Mouse (Mus musculus) forebrain, embryonic 14.5 days (tissue): ENCODE data around the gene Sult5a1. TPM values are rescaled to one million over a fixed set of nuclear protein-coding genes. Genes with fewer than 3 reads are reported as not detected.

Source experiments
- ATAC-seq: fragments of 200-750 bp; cut with Nextera tagmentation; 2 replicates; pipeline ENCODE4 v1.8.0; 2017; ENCODE audit warnings: mild to moderate bottlenecking, moderate library complexity
- DNase-seq: peaks from one replicate; pipeline ENCODE4 v3.0.0-alpha.2; 2015; ENCODE audit warnings: low spot score
- H3K27ac ChIP-seq: fragments of 300-500 bp; sonication (generic); 2 replicates; pipeline ENCODE4 v1.5.1; 2014; ENCODE audit warnings: low read depth, mild to moderate bottlenecking, control low read depth, low read length, moderate library complexity
- H3K27me3 ChIP-seq: fragments of 300-500 bp; sonication (generic); replicated peaks from 2 replicates; pipeline ENCODE4 v1.6.1; 2014; ENCODE audit warnings: low read length, control low read depth, mixed read lengths; ENCODE audit not compliant: control insufficient read depth, insufficient read depth
- H3K36me3 ChIP-seq: fragments of 300-500 bp; sonication (generic); 2 replicates; pipeline ENCODE4 v1.6.1; 2014; ENCODE audit warnings: low read length, control low read depth; ENCODE audit not compliant: control insufficient read depth, insufficient read depth
- H3K4me1 ChIP-seq: fragments of 300-500 bp; sonication (generic); 2 replicates; pipeline ENCODE4 v1.6.1; 2014; ENCODE audit warnings: antibody characterized with exemption, low read length, control low read depth; ENCODE audit not compliant: control insufficient read depth, insufficient read depth
- H3K4me2 ChIP-seq: fragments of 300-500 bp; sonication (generic); 2 replicates; pipeline ENCODE4 v1.6.1; 2014; ENCODE audit warnings: mild to moderate bottlenecking, control low read depth, low read length
- H3K4me3 ChIP-seq: fragments of 300-500 bp; sonication (generic); 2 replicates; pipeline ENCODE4 v1.5.1; 2014; ENCODE audit warnings: low read depth, low read length, control low read depth
- H3K9ac ChIP-seq: fragments of 300-500 bp; sonication (generic); 2 replicates; pipeline ENCODE4 v1.6.1; 2014; ENCODE audit warnings: mild to moderate bottlenecking, low read length, control low read depth, moderate library complexity
- H3K9me3 ChIP-seq: fragments of 300-500 bp; sonication (generic); replicated peaks from 2 replicates; pipeline ENCODE4 v1.6.1; 2016; ENCODE audit warnings: low read length, control low read depth, mixed read lengths; ENCODE audit not compliant: control insufficient read depth
- WGBS: fragments of 180-500 bp; shearing (Covaris S2); extraction: QIAGEN DNeasy Blood & Tissue Kit; methylation state at CpG from one replicate; pipeline ENCODE4 v1.1.7; 2014; 5-methylcytosine and 5-hydroxymethylcytosine counted together
- polyA plus RNA-seq: library from polyadenylated mRNA; unstranded; fragments of >200 nt; fragmentation: Nextera tagmentation; extraction: Ambion mirVana; gene quantifications from 2 replicates; pipeline ENCODE4 v1.2.1, GENCODE M21; 2014

The Sult5a1 gene
- polyA plus RNA-seq, 1 experiment from 2014 or later: 0.33 TPM

DNA sequence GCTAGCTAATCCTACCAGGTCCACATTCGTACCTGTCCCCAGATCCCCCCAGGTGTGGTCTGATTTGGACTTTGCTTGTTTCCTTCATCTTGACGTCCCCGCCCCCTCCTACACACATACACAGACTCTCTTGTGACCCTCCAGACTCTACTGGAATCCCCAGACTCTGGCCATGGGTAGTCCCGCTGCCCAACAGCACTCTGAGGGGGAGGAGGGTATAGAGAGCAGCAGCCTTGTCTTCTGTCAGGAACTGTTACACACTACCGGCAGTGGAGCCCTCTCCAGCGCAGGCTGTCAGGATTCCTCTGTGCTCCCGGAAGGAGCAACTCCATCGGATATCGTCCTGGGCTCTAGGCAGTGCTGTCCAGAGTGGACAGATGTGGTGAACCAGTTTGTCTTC, 27.1 kb downstream of the Sult5a1 start:
- H3K4me3 ChIP-seq: no peak overlapping the region
- no peaks in the 10 kb centered on the region for H3K36me3 ChIP-seq
- no peak overlapping the region for H3K4me2 ChIP-seq
- 0 out of 2 replicates have a peak, but pooled peaks cover 2% of the 10 kb centered on the region for H3K9me3 ChIP-seq
- 79% methylated on average over 9 of the region's 9 CpGs for WGBS
- H3K27me3 ChIP-seq: 0 out of 2 replicates have a peak, but pooled peaks cover 3% of the 10 kb centered on the region
- no peak for DNase-seq
- ATAC-seq: no peak
- H3K9ac ChIP-seq: no peak overlapping the region
- peaks cover 17% of the 10 kb centered on the region for H3K4me1 ChIP-seq
- no peak overlapping the region for H3K27ac ChIP-seq

- WGBS: 6% methylated on average over 19 of the region's 19 CpGs
- Histone ChIP-seq H3K27ac (no peak overlapping the region), H3K27me3 (0 out of 2 replicates have a peak, but pooled peaks cover 8% of the 10 kb centered on the region), H3K4me3 (no peak overlapping the region), H3K4me1 (no peaks in the 10 kb centered on the region), H3K4me2 (no peak overlapping the region), H3K36me3 (no peaks in the 10 kb centered on the region), H3K9ac (no peak overlapping the region), H3K9me3 (no peaks in the 10 kb centered on the region)
- ATAC-seq: no peak
- DNase-seq: no peak
These were observed 31.8 kb downstream of the Sult5a1 start for GRCm38 (mm10) chr8:123126193-123126816.

- no peak overlapping the region for H3K4me2 ChIP-seq
- H3K9ac ChIP-seq: no peak overlapping the region
- 81% methylated on average over 5 of the region's 5 CpGs for WGBS
- peaks cover 4% of the 10 kb centered on the region; the same call in 1 of the 2 replicates for H3K4me1 ChIP-seq
- H3K4me3 ChIP-seq: no peak overlapping the region
- no peak for DNase-seq
- H3K27me3 ChIP-seq: peaks cover 28% of the 10 kb centered on the region
- no peak overlapping the region for H3K27ac ChIP-seq
- H3K36me3 ChIP-seq: no peaks in the 10 kb centered on the region
- H3K9me3 ChIP-seq: no peaks in the 10 kb centered on the region
- no peak for ATAC-seq
These were observed 35.4 kb downstream of the Sult5a1 start for GRCm38 (mm10) chr8:123122670-123123069.

GRCm38 (mm10) chr8:123122059-123122458, 36.1 kb downstream of the Sult5a1 start:
- Histone ChIP-seq H3K9ac (no peak overlapping the region), H3K9me3 (no peaks in the 10 kb centered on the region), H3K36me3 (no peaks in the 10 kb centered on the region), H3K27me3 (peaks cover 34% of the 10 kb centered on the region), H3K4me2 (no peak overlapping the region), H3K27ac (no peak overlapping the region), H3K4me3 (no peak overlapping the region), H3K4me1 (peaks cover 4% of the 10 kb centered on the region; the same call in 1 of the 2 replicates)
- WGBS: 71% methylated on average over 9 of the region's 9 CpGs
- ATAC-seq (no peak), DNase-seq (no peak)

- Histone ChIP-seq H3K27me3 (peaks cover 41% of the 10 kb centered on the region), H3K27ac (no peak overlapping the region), H3K9me3 (no peaks in the 10 kb centered on the region), H3K9ac (peak overlapping the region; percentile 54; the same call in 1 of the 2 replicates), H3K4me1 (peaks cover 4% of the 10 kb centered on the region; the same call in 1 of the 2 replicates), H3K4me2 (peak overlapping the region; percentile 75), H3K4me3 (peak overlapping the region; percentile 42), H3K36me3 (no peaks in the 10 kb centered on the region)
- DNase-seq (no peak), ATAC-seq (no peak)
- 3% methylated on average over 17 of the region's 17 CpGs for WGBS
These were observed 40.4 kb downstream of the Sult5a1 start for GRCm38 (mm10) chr8:123117744-123118143.

- Histone ChIP-seq H3K27me3 (peaks cover 41% of the 10 kb centered on the region), H3K9ac (peak within 1 kb of the TSS; percentile 54), H3K27ac (no peak within 1 kb of the TSS), H3K36me3 (no peaks in the 10 kb centered on the region), H3K4me2 (peak within 1 kb of the TSS; percentile 75), H3K4me3 (peak within 1 kb of the TSS; percentile 42), H3K9me3 (no peaks in the 10 kb centered on the region), H3K4me1 (peaks cover 4% of the 10 kb centered on the region; the same call in 1 of the 2 replicates)
- WGBS: under 1% methylated on average over 51 of the region's 51 CpGs
- no peak for DNase-seq
- ATAC-seq: 0 out of 2 replicates have a peak, but pooled peaks have one; percentile 18
These were observed 40.9 kb downstream of the Sult5a1 start, which contains the start of gene Cpne7 for GRCm38 (mm10) chr8:123117127-123117731. Cpne7 (plus strand) TSS chr8:123117374.

- DNase-seq (no peak), ATAC-seq (no peak)
- Histone ChIP-seq H3K4me2 (no peak overlapping the region), H3K4me3 (no peak overlapping the region), H3K9ac (no peak overlapping the region), H3K9me3 (no peaks in the 10 kb centered on the region), H3K36me3 (no peaks in the 10 kb centered on the region), H3K27ac (no peak overlapping the region), H3K27me3 (peaks cover 40% of the 10 kb centered on the region), H3K4me1 (peaks cover 4% of the 10 kb centered on the region; the same call in 1 of the 2 replicates)
- 74% methylated on average over 3 of the region's 3 CpGs for WGBS
These were observed 43.5 kb downstream of the Sult5a1 start for GRCm38 (mm10) chr8:123114644-123115043.

DNA sequence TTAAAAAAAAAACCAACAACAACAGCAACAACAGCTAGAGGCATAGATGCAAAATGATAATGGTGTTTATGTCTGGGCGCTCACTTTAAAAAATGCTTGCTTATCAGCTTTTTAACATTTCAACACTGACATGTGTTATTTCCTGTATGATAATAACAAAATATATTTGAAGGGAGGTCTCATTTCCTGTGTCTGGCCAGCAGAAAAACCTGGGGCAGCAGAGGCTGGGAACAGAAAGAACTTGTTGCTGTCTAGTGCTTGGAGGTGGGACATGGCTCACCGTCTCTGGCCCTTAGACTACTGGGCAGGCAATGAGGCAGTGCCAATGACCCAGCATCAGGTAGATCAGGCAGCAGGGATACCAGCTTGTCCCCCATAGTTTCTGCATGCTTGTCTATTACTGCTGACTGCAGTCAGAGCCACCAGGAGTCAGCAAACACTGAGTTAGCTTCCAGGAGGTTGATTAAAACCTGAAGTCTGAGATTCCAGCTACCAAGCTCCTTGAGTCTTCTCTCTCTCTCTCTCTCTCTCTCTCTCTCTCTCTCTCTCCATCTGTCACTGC, 44.1 kb downstream of the Sult5a1 start:
- peaks cover 4% of the 10 kb centered on the region; the same call in 1 of the 2 replicates for H3K4me1 ChIP-seq
- DNase-seq: no peak
- H3K36me3 ChIP-seq: no peaks in the 10 kb centered on the region
- no peak overlapping the region for H3K27ac ChIP-seq
- 80% methylated on average over 2 of the region's 2 CpGs for WGBS
- H3K9ac ChIP-seq: no peak overlapping the region
- no peak for ATAC-seq
- no peak overlapping the region for H3K4me2 ChIP-seq
- no peak overlapping the region for H3K4me3 ChIP-seq
- peaks cover 33% of the 10 kb centered on the region for H3K27me3 ChIP-seq
- no peaks in the 10 kb centered on the region for H3K9me3 ChIP-seq

GRCm38 (mm10) chr8:123112892-123113291, 45.2 kb downstream of the Sult5a1 start:
- Histone ChIP-seq H3K27ac (no peak overlapping the region), H3K4me3 (no peak overlapping the region), H3K4me2 (no peak overlapping the region), H3K4me1 (peaks cover 2% of the 10 kb centered on the region; the same call in 1 of the 2 replicates), H3K9ac (no peak overlapping the region), H3K9me3 (no peaks in the 10 kb centered on the region), H3K36me3 (no peaks in the 10 kb centered on the region), H3K27me3 (peaks cover 24% of the 10 kb centered on the region)
- ATAC-seq (no peak), DNase-seq (no peak)
- WGBS: 70% methylated on average over 9 of the region's 9 CpGs
